Mouse (Mus musculus): ENCODE measurements at regions not wholly inside any gene's neighbourhood (a gene's known extent, or its start where the extent isn't known, plus 50 kb on each side); places are given as distances from the start of the nearest gene placed in this dataset.

- no peak for ATAC-seq (replicated peaks; ENCODE audit: low FRiP score, low TSS enrichment, poor library complexity, severe bottlenecking)
Measured at GRCm38 (mm10) chr10:8027023-8027422, 71.0 kb upstream of the Tab2 start.

DNA sequence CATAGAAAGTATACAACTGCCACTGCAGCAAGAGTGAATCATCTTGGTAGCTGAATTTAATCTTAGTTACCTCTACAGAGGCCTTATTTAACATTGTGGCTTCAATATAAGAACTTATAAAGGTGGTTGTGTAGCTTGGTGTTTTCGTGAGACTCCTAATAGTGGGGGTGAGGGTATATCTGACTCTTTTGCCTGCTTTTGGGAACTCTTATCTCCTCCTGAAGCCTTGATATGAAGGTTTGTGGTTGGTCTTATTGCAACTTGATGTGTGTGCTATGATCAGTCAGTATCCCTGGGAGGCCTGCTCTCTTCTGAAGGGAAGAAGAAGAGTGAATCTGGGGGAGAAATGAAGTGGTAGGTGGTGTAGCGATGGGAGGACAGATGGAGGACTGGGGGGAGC, 67.7 kb upstream of the Tab2 start:
- no peak for ATAC-seq (replicated peaks; ENCODE audit: low FRiP score, low TSS enrichment, poor library complexity, severe bottlenecking)

- no peak for ATAC-seq (replicated peaks; ENCODE audit: low FRiP score, low TSS enrichment, poor library complexity, severe bottlenecking)
Measured at GRCm38 (mm10) chr10:8021971-8022370, 65.9 kb upstream of the Tab2 start.

GRCm38 (mm10) chr10:8020916-8021705, 65.1 kb upstream of the Tab2 start:
- ATAC-seq (replicated peaks; ENCODE audit: low FRiP score, low TSS enrichment, poor library complexity, severe bottlenecking): no peak

DNA sequence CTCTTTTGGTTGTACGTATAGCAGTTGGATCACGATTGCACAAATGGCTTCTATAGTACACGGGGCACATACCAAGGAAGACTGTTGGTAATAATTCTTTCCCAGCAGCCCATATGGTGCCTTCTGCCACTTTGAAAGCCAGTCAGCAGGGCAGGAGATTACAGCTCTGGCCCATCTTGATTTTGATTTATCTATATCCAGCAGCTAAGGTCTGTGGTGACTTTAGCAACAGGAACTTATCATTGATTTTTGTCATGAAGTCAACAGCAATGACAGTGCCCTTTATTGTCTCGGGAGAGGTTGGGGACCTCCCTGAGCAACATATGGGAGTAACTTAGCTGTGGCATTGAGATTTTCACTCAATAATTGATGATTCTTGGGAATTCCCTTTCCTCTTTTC, 64.1 kb upstream of the Tab2 start:
- ATAC-seq (replicated peaks; ENCODE audit: low FRiP score, low TSS enrichment, poor library complexity, severe bottlenecking): peak; percentile 85

- no peak for ATAC-seq (replicated peaks; ENCODE audit: low FRiP score, low TSS enrichment, poor library complexity, severe bottlenecking)
Measured at GRCm38 (mm10) chr10:8018229-8019026, 62.4 kb upstream of the Tab2 start.

DNA sequence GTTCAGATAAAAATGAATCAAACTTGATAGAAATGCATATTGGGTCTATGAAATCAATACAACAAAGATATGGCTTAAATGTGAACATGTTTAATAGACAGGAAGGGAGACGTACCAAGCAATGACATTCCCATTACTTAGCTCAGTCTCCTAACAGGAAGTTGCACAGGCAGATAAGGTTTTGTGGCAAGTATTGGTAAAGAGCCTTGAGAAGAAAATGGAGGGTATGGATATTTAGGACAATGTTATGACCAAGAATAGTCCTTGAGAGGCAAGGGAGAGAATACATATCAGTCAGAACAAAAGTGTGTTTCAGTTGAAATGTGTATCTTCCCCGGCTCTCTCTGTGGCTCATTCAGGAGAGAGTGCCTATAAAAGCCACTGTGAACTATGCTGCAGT, 60.7 kb upstream of the Tab2 start:
- no peak for ATAC-seq (replicated peaks; ENCODE audit: low FRiP score, low TSS enrichment, poor library complexity, severe bottlenecking)

DNA sequence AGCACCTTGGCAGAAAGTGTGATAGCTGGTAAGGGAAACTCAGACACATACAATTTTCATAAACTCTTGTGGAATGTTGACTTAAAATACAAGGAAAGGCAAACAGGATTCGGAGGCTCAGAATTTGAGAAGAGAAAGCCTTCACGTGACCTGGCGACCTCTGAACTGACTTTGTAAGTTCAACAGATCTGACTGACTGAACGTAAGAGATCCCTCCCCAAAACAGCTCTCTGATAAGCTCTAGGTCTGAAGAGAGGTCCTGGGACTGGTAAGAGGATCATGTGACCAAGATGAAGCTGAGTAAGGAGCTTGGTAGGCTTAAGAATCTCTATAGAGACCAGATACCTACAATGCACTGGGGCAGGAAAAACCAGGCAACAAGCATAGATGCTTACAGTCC, 55.7 kb upstream of the Tab2 start:
- 0 out of 2 replicates have a peak, but pooled peaks have one; percentile 30 for ATAC-seq (replicated peaks; ENCODE audit: low FRiP score, low TSS enrichment, poor library complexity, severe bottlenecking)

GRCm38 (mm10) chr10:8011138-8011537, 55.1 kb upstream of the Tab2 start:
- no peak for ATAC-seq (replicated peaks; ENCODE audit: low FRiP score, low TSS enrichment, poor library complexity, severe bottlenecking)

- no peak for ATAC-seq (replicated peaks; ENCODE audit: low FRiP score, low TSS enrichment, poor library complexity, severe bottlenecking)
Measured at GRCm38 (mm10) chr10:8009855-8010254, 53.8 kb upstream of the Tab2 start.

- ATAC-seq (replicated peaks; ENCODE audit: low FRiP score, low TSS enrichment, poor library complexity, severe bottlenecking): peak; percentile 72
Measured at GRCm38 (mm10) chr10:8007990-8008368, 51.9 kb upstream of the Tab2 start.

GRCm38 (mm10) chr10:8007286-8007989, 51.4 kb upstream of the Tab2 start:
- ATAC-seq (replicated peaks; ENCODE audit: low FRiP score, low TSS enrichment, poor library complexity, severe bottlenecking): peak; percentile 20; the same call in 1 of the 2 replicates
